Mouse (Mus musculus): ENCODE measurements around the gene Xpo6. TPM values are rescaled to one million over a fixed set of nuclear protein-coding genes. Genes with fewer than 3 reads are reported as not detected.

Xpo6 gene
- polyA plus RNA-seq, 1 experiment, result 65.0 TPM

- no peaks in the 10 kb centered on the region for H3K27me3 ChIP-seq (ENCODE audit: control insufficient read depth, insufficient read depth, insufficient read length)
- H3K79me2 ChIP-seq (ENCODE audit: control insufficient read depth, insufficient read depth), result no peaks in the 10 kb centered on the region
- no peaks in the 10 kb centered on the region for H3K36me3 ChIP-seq (ENCODE audit: control insufficient read depth, insufficient read depth)
- no peak for TF ChIP-seq FOSL1 (IDR thresholded peaks at IDR 0.05; ENCODE audit: insufficient read depth, low read length, poor library complexity, severe bottlenecking)
- TF ChIP-seq MYOD1 (IDR thresholded peaks at IDR 0.05; ENCODE audit: control insufficient read depth, insufficient read length, low read depth), result no peak
- TF ChIP-seq USF1 (IDR thresholded peaks at IDR 0.05; ENCODE audit: low read depth), result no peak
- no peak for TF ChIP-seq MYOG (IDR thresholded peaks at IDR 0.05; ENCODE audit: control insufficient read depth, extremely low read depth, insufficient read length)
- TF ChIP-seq MAX (IDR thresholded peaks at IDR 0.05), result no peak
- no peak for TF ChIP-seq CTCF (IDR thresholded peaks at IDR 0.05; ENCODE audit: control insufficient read depth, insufficient read depth, insufficient read length)
- no peak for TF ChIP-seq CEBPB (IDR thresholded peaks at IDR 0.05; ENCODE audit: low read depth)
- no peak overlapping the region for H3K4me3 ChIP-seq (ENCODE audit: insufficient read depth, poor library complexity, severe bottlenecking)
- no peak overlapping the region for H3ac ChIP-seq (ENCODE audit: control insufficient read depth, insufficient read length, low read depth)
- H3K79me3 ChIP-seq (ENCODE audit: low read depth), result no peaks in the 10 kb centered on the region
These were observed 32.2 kb upstream of the Xpo6 start for GRCm38 (mm10) chr7:126232345-126233071.

GRCm38 (mm10) chr7:126230357-126231148 lies 30.3 kb upstream of the Xpo6 start:
- H3K4me3 ChIP-seq (ENCODE audit: insufficient read depth, poor library complexity, severe bottlenecking), result no peak overlapping the region
- no peaks in the 10 kb centered on the region for H3K79me2 ChIP-seq (ENCODE audit: control insufficient read depth, insufficient read depth)

DNA sequence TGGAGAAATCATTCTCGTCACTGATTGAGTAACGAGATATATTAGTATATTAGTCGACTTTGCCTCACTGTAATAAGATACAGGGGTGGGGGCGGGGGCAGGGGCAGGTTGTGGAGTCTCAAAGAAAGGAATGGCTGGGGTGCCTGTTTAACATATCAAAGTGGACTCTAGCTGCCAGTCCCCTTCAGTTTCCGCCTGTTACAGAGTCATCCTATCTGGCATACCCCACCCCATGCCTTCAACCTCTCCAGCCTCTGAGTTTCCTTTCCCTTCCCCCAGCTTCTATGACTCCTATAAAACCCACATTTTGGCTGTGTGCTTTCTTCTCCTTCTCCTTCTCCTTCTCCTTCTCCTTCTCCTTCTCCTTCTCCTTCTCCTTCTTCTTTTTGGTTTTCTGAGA lies 25.8 kb upstream of the Xpo6 start:
- TF ChIP-seq MAX (IDR thresholded peaks at IDR 0.05) (no peak), CTCF (IDR thresholded peaks at IDR 0.05; ENCODE audit: control insufficient read depth, insufficient read depth, insufficient read length) (no peak), FOSL1 (IDR thresholded peaks at IDR 0.05; ENCODE audit: insufficient read depth, low read length, poor library complexity, severe bottlenecking) (no peak), CEBPB (IDR thresholded peaks at IDR 0.05; ENCODE audit: low read depth) (no peak), MYOD1 (IDR thresholded peaks at IDR 0.05; ENCODE audit: control insufficient read depth, insufficient read length, low read depth) (no peak), MYOG (IDR thresholded peaks at IDR 0.05; ENCODE audit: control insufficient read depth, extremely low read depth, insufficient read length) (no peak), USF1 (IDR thresholded peaks at IDR 0.05; ENCODE audit: low read depth) (no peak)
- no peaks in the 10 kb centered on the region for H3K79me2 ChIP-seq (ENCODE audit: control insufficient read depth, insufficient read depth)
- no peaks in the 10 kb centered on the region for H3K27me3 ChIP-seq (ENCODE audit: control insufficient read depth, insufficient read depth, insufficient read length)
- H3K36me3 ChIP-seq (ENCODE audit: control insufficient read depth, insufficient read depth), result no peaks in the 10 kb centered on the region
- H3ac ChIP-seq (ENCODE audit: control insufficient read depth, insufficient read length, low read depth), result no peak overlapping the region
- H3K79me3 ChIP-seq (ENCODE audit: low read depth), result no peaks in the 10 kb centered on the region
- H3K4me3 ChIP-seq (ENCODE audit: insufficient read depth, poor library complexity, severe bottlenecking), result no peak overlapping the region

More at GRCm38 (mm10) chr7:126230357-126231148, 30.3 kb upstream of the Xpo6 start:
- H3K79me3 ChIP-seq (ENCODE audit: low read depth), result no peaks in the 10 kb centered on the region
- H3ac ChIP-seq (ENCODE audit: control insufficient read depth, insufficient read length, low read depth), result no peak overlapping the region
- TF ChIP-seq USF1 (IDR thresholded peaks at IDR 0.05; ENCODE audit: low read depth), result peak; percentile 25
- no peak for TF ChIP-seq MYOD1 (IDR thresholded peaks at IDR 0.05; ENCODE audit: control insufficient read depth, insufficient read length, low read depth)
- H3K36me3 ChIP-seq (ENCODE audit: control insufficient read depth, insufficient read depth), result no peaks in the 10 kb centered on the region
- no peaks in the 10 kb centered on the region for H3K27me3 ChIP-seq (ENCODE audit: control insufficient read depth, insufficient read depth, insufficient read length)

DNA sequence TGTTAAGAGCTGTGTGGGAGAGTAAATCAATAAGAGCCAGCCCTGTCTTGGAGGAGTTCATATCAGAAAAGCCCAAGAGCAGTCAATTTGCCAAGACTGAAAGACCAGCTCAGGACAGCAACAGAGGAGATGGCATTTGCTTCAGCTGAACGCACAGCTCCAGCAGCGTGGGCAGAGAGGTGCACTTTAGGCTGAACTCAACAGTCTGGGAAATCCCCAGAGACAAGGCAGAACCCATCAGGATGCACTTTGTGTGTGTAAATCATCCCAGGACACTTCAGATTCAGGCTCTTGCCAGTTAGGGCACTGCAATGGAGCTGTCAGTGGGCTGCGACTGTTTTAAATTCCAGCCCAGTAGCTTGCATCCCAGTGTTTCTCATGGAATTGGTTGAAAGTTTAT lies 22.5 kb upstream of the Xpo6 start:
- Histone ChIP-seq H3K79me2 (ENCODE audit: control insufficient read depth, insufficient read depth) (no peaks in the 10 kb centered on the region), H3ac (ENCODE audit: control insufficient read depth, insufficient read length, low read depth) (no peak overlapping the region), H3K4me3 (ENCODE audit: insufficient read depth, poor library complexity, severe bottlenecking) (no peak overlapping the region), H3K79me3 (ENCODE audit: low read depth) (no peaks in the 10 kb centered on the region), H3K27me3 (ENCODE audit: control insufficient read depth, insufficient read depth, insufficient read length) (no peaks in the 10 kb centered on the region), H3K36me3 (ENCODE audit: control insufficient read depth, insufficient read depth) (no peaks in the 10 kb centered on the region)
- TF ChIP-seq USF1 (IDR thresholded peaks at IDR 0.05; ENCODE audit: low read depth) (no peak), MYOD1 (IDR thresholded peaks at IDR 0.05; ENCODE audit: control insufficient read depth, insufficient read length, low read depth) (no peak), CTCF (IDR thresholded peaks at IDR 0.05; ENCODE audit: control insufficient read depth, insufficient read depth, insufficient read length) (no peak), MYOG (IDR thresholded peaks at IDR 0.05; ENCODE audit: control insufficient read depth, extremely low read depth, insufficient read length) (no peak)

DNA sequence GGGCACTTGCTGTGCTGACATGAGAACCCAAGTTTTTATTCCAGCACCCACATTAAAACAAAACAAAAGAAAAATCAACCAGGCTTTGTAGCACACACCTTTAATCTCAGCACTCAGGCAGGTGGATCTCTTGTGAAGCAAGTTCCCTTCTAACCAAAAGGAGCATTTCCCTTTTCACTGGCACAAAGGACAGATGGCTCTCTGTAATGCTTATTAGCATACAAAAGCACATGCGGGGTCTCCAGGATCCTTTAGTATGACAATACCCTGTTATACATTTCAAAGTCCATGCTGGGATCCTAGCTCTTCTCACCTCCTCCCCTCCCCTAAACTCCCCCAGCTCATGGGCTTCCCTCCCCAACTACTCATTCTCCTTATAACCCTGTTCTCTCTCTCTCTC lies 20.3 kb upstream of the Xpo6 start:
- Histone ChIP-seq H3ac (ENCODE audit: control insufficient read depth, insufficient read length, low read depth) (no peak overlapping the region), H3K79me2 (ENCODE audit: control insufficient read depth, insufficient read depth) (no peaks in the 10 kb centered on the region), H3K36me3 (ENCODE audit: control insufficient read depth, insufficient read depth) (no peaks in the 10 kb centered on the region), H3K4me3 (ENCODE audit: insufficient read depth, poor library complexity, severe bottlenecking) (no peak overlapping the region), H3K27me3 (ENCODE audit: control insufficient read depth, insufficient read depth, insufficient read length) (no peaks in the 10 kb centered on the region), H3K79me3 (ENCODE audit: low read depth) (no peaks in the 10 kb centered on the region)
- no peak for TF ChIP-seq MAX (IDR thresholded peaks at IDR 0.05)

- Histone ChIP-seq H3K79me3 (ENCODE audit: low read depth) (no peaks in the 10 kb centered on the region), H3K4me3 (ENCODE audit: insufficient read depth, poor library complexity, severe bottlenecking) (no peak overlapping the region), H3K36me3 (ENCODE audit: control insufficient read depth, insufficient read depth) (no peaks in the 10 kb centered on the region), H3K79me2 (ENCODE audit: control insufficient read depth, insufficient read depth) (no peaks in the 10 kb centered on the region), H3K27me3 (ENCODE audit: control insufficient read depth, insufficient read depth, insufficient read length) (peaks cover 8% of the 10 kb centered on the region), H3ac (ENCODE audit: control insufficient read depth, insufficient read length, low read depth) (no peak overlapping the region)
- no peak for TF ChIP-seq FOSL1 (IDR thresholded peaks at IDR 0.05; ENCODE audit: insufficient read depth, low read length, poor library complexity, severe bottlenecking)
- TF ChIP-seq CEBPB (IDR thresholded peaks at IDR 0.05; ENCODE audit: low read depth), result no peak
- no peak for TF ChIP-seq CTCF (IDR thresholded peaks at IDR 0.05; ENCODE audit: control insufficient read depth, insufficient read depth, insufficient read length)
- TF ChIP-seq MAX (IDR thresholded peaks at IDR 0.05), result no peak
- TF ChIP-seq MYOD1 (IDR thresholded peaks at IDR 0.05; ENCODE audit: control insufficient read depth, insufficient read length, low read depth), result no peak
- no peak for TF ChIP-seq USF1 (IDR thresholded peaks at IDR 0.05; ENCODE audit: low read depth)
- no peak for TF ChIP-seq MYOG (IDR thresholded peaks at IDR 0.05; ENCODE audit: control insufficient read depth, extremely low read depth, insufficient read length)
These were observed 18.0 kb upstream of the Xpo6 start for GRCm38 (mm10) chr7:126218311-126218710.

Measured in C2C12 (cell line).